Mouse (Mus musculus): ENCODE data around the gene Dnajb3. TPM values are rescaled to one million over a fixed set of nuclear protein-coding genes. Genes with fewer than 3 reads are reported as not detected.
A peak's percentile ranks its signal among the peaks of the same experiment; 100 is the strongest.

The Dnajb3 gene
- total and polyA plus RNA-seq, 3 experiments: 0.16 TPM; not detected in 2

DNA sequence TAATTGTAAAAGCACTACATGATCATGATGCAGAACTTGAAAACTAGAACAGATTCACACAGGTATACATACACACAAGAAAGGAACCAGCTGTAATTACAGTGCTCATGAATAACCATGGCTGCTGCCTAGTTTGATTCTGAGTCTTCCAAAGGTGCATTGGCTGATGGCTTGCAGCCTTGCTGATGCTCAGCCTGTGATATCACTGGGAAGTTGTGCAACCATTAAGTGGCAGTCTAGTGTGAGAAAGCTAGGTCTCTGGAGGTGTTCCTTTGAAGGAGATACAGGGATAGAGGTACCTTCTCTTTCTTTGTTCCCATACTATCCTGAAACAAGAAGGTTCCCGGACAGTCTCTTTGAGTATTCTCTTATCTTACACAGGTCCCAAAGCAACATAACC lies 13.5 kb upstream of the Dnajb3 start:
- no peaks in the 10 kb centered on the region for H3K27me3 ChIP-seq (ENCODE audit: insufficient read depth, low read length)
- no peaks in the 10 kb centered on the region for H3K36me3 ChIP-seq (replicated peaks)
- DNase-seq (ENCODE audit: low spot score): no peak
- no peaks in the 10 kb centered on the region for H3K9me3 ChIP-seq (replicated peaks)
- H3K4me1 ChIP-seq (ENCODE audit: insufficient read depth, low read depth, low read length): no peaks in the 10 kb centered on the region
- H3K4me3 ChIP-seq (ENCODE audit: low read depth, low read length): no peak overlapping the region
- TF ChIP-seq GATA1 (IDR thresholded peaks at IDR 0.05; ENCODE audit: borderline replicate concordance, low read length): no peak
- TF ChIP-seq TAL1 (conservative IDR thresholded peaks at IDR 0.05; ENCODE audit: low read depth, low read length): no peak
- TF ChIP-seq CTCF (IDR thresholded peaks at IDR 0.05; ENCODE audit: low read depth, low read length): no peak
- TF ChIP-seq GATA2 (IDR thresholded peaks at IDR 0.05; ENCODE audit: borderline replicate concordance, low read depth, low read length): no peak
- TF ChIP-seq POLR2AphosphoS5 (IDR thresholded peaks at IDR 0.05; ENCODE audit: insufficient replicate concordance, low read depth, low read length): no peak
- ATAC-seq (ENCODE audit: extremely low read depth, insufficient number of reproducible peaks, low FRiP score, poor library complexity, severe bottlenecking): no peak

DNA sequence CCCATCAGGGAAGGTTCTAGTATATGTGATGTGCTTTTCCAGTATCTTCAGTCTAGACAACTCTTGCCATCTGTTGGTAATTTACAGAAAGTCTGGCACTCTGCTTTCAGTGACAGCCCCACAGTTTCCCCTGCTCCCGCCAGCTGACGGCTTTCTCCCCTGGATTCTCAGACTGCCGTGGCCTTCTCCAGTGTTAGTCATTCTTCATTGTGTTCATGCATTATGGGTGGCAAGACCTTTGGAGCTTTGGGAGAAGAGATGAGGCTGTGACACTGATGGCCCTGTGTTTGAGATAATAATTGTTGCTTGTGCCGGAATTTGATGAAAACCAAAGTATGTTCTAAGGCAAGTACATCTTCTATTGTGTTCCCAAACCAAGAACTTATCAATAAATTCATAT lies 13.0 kb upstream of the Dnajb3 start:
- H3K36me3 ChIP-seq (replicated peaks): no peaks in the 10 kb centered on the region
- H3K9me3 ChIP-seq (replicated peaks): no peaks in the 10 kb centered on the region
- H3K4me3 ChIP-seq (ENCODE audit: low read depth, low read length): no peak overlapping the region
- no peak for ATAC-seq (ENCODE audit: extremely low read depth, insufficient number of reproducible peaks, low FRiP score, poor library complexity, severe bottlenecking)
- H3K27me3 ChIP-seq (ENCODE audit: insufficient read depth, low read length): no peaks in the 10 kb centered on the region
- no peak for DNase-seq (ENCODE audit: low spot score)
- no peaks in the 10 kb centered on the region for H3K4me1 ChIP-seq (ENCODE audit: insufficient read depth, low read depth, low read length)
- TF ChIP-seq GATA2 (IDR thresholded peaks at IDR 0.05; ENCODE audit: borderline replicate concordance, low read depth, low read length): no peak
- TF ChIP-seq CTCF (IDR thresholded peaks at IDR 0.05; ENCODE audit: low read depth, low read length): no peak
- no peak for TF ChIP-seq TAL1 (conservative IDR thresholded peaks at IDR 0.05; ENCODE audit: low read depth, low read length)
- TF ChIP-seq GATA1 (IDR thresholded peaks at IDR 0.05; ENCODE audit: borderline replicate concordance, low read length): no peak
- TF ChIP-seq POLR2AphosphoS5 (IDR thresholded peaks at IDR 0.05; ENCODE audit: insufficient replicate concordance, low read depth, low read length): no peak

- TF ChIP-seq POLR2AphosphoS5 (IDR thresholded peaks at IDR 0.05; ENCODE audit: insufficient replicate concordance, low read depth, low read length) (no peak), GATA2 (IDR thresholded peaks at IDR 0.05; ENCODE audit: borderline replicate concordance, low read depth, low read length) (no peak), CTCF (IDR thresholded peaks at IDR 0.05; ENCODE audit: low read depth, low read length) (no peak), TAL1 (conservative IDR thresholded peaks at IDR 0.05; ENCODE audit: low read depth, low read length) (no peak), GATA1 (IDR thresholded peaks at IDR 0.05; ENCODE audit: borderline replicate concordance, low read length) (no peak)
- DNase-seq (ENCODE audit: low spot score) (no peak), ATAC-seq (ENCODE audit: extremely low read depth, insufficient number of reproducible peaks, low FRiP score, poor library complexity, severe bottlenecking) (no peak)
- Histone ChIP-seq H3K4me3 (ENCODE audit: low read depth, low read length) (no peak overlapping the region), H3K36me3 (replicated peaks) (no peaks in the 10 kb centered on the region), H3K9me3 (replicated peaks) (no peaks in the 10 kb centered on the region), H3K4me1 (ENCODE audit: insufficient read depth, low read depth, low read length) (no peaks in the 10 kb centered on the region), H3K27me3 (ENCODE audit: insufficient read depth, low read length) (no peaks in the 10 kb centered on the region)
These were observed 12.5 kb upstream of the Dnajb3 start for GRCm38 (mm10) chr1:88218051-88218450.

GRCm38 (mm10) chr1:88217576-88217975 lies 12.0 kb upstream of the Dnajb3 start:
- H3K4me1 ChIP-seq (ENCODE audit: insufficient read depth, low read depth, low read length): no peaks in the 10 kb centered on the region
- TF ChIP-seq POLR2AphosphoS5 (IDR thresholded peaks at IDR 0.05; ENCODE audit: insufficient replicate concordance, low read depth, low read length) (no peak), GATA1 (IDR thresholded peaks at IDR 0.05; ENCODE audit: borderline replicate concordance, low read length) (no peak), GATA2 (IDR thresholded peaks at IDR 0.05; ENCODE audit: borderline replicate concordance, low read depth, low read length) (no peak), CTCF (IDR thresholded peaks at IDR 0.05; ENCODE audit: low read depth, low read length) (no peak), TAL1 (conservative IDR thresholded peaks at IDR 0.05; ENCODE audit: low read depth, low read length) (no peak)

GRCm38 (mm10) chr1:88217144-88217543 lies 11.6 kb upstream of the Dnajb3 start:
- no peak for TF ChIP-seq POLR2AphosphoS5 (IDR thresholded peaks at IDR 0.05; ENCODE audit: insufficient replicate concordance, low read depth, low read length)
- no peak for TF ChIP-seq GATA2 (IDR thresholded peaks at IDR 0.05; ENCODE audit: borderline replicate concordance, low read depth, low read length)
- no peak for TF ChIP-seq TAL1 (conservative IDR thresholded peaks at IDR 0.05; ENCODE audit: low read depth, low read length)
- TF ChIP-seq GATA1 (IDR thresholded peaks at IDR 0.05; ENCODE audit: borderline replicate concordance, low read length): no peak
- TF ChIP-seq CTCF (IDR thresholded peaks at IDR 0.05; ENCODE audit: low read depth, low read length): 0 out of 2 replicates have a peak, but pooled peaks have one; percentile 13
- Histone ChIP-seq H3K36me3 (replicated peaks) (no peaks in the 10 kb centered on the region), H3K4me3 (ENCODE audit: low read depth, low read length) (no peak overlapping the region), H3K4me1 (ENCODE audit: insufficient read depth, low read depth, low read length) (no peaks in the 10 kb centered on the region), H3K27me3 (ENCODE audit: insufficient read depth, low read length) (no peaks in the 10 kb centered on the region), H3K9me3 (replicated peaks) (no peaks in the 10 kb centered on the region)
- no peak for ATAC-seq (ENCODE audit: extremely low read depth, insufficient number of reproducible peaks, low FRiP score, poor library complexity, severe bottlenecking)
- DNase-seq (ENCODE audit: low spot score): no peak

More at GRCm38 (mm10) chr1:88217576-88217975, 12.0 kb upstream of the Dnajb3 start:
- Histone ChIP-seq H3K36me3 (replicated peaks) (no peaks in the 10 kb centered on the region), H3K4me3 (ENCODE audit: low read depth, low read length) (no peak overlapping the region), H3K9me3 (replicated peaks) (no peaks in the 10 kb centered on the region), H3K27me3 (ENCODE audit: insufficient read depth, low read length) (no peaks in the 10 kb centered on the region)
- ATAC-seq (ENCODE audit: extremely low read depth, insufficient number of reproducible peaks, low FRiP score, poor library complexity, severe bottlenecking) (no peak), DNase-seq (ENCODE audit: low spot score) (no peak)

DNA sequence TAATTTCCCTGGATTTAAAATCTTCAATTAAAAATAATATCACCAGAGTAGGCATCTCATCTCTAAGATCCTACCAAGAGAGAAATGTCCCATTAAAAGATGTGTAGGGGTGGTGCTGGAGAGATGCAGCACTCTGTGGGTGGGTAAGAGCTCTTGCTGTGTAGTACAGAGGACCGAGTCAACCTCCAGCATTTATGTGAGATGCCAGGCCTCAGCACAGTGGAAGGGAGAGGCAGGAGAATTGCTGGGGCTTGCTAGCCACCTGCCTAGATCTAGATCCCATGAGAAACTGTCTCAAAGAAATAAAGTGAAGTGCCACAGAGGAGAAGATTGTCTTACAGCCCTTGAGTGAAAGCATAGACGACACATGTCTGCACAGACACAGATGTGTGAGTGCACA lies 11.0 kb upstream of the Dnajb3 start:
- Histone ChIP-seq H3K4me3 (ENCODE audit: low read depth, low read length) (no peak overlapping the region), H3K27me3 (ENCODE audit: insufficient read depth, low read length) (no peaks in the 10 kb centered on the region), H3K9me3 (replicated peaks) (no peaks in the 10 kb centered on the region), H3K36me3 (replicated peaks) (no peaks in the 10 kb centered on the region), H3K4me1 (ENCODE audit: insufficient read depth, low read depth, low read length) (no peaks in the 10 kb centered on the region)
- TF ChIP-seq GATA1 (IDR thresholded peaks at IDR 0.05; ENCODE audit: borderline replicate concordance, low read length) (no peak), GATA2 (IDR thresholded peaks at IDR 0.05; ENCODE audit: borderline replicate concordance, low read depth, low read length) (no peak), TAL1 (conservative IDR thresholded peaks at IDR 0.05; ENCODE audit: low read depth, low read length) (no peak), CTCF (IDR thresholded peaks at IDR 0.05; ENCODE audit: low read depth, low read length) (no peak), POLR2AphosphoS5 (IDR thresholded peaks at IDR 0.05; ENCODE audit: insufficient replicate concordance, low read depth, low read length) (no peak)
- ATAC-seq (ENCODE audit: extremely low read depth, insufficient number of reproducible peaks, low FRiP score, poor library complexity, severe bottlenecking): no peak
- no peak for DNase-seq (ENCODE audit: low spot score)

Data from G1E (cell line).